Mouse (Mus musculus) heart, adult 11 months (tissue): ENCODE results near the gene Trpv4.

ENCODE experiments used
- DNase-seq: peaks from one replicate; pipeline ENCODE4 v3.0.0; 2022

Gene Trpv4

DNA sequence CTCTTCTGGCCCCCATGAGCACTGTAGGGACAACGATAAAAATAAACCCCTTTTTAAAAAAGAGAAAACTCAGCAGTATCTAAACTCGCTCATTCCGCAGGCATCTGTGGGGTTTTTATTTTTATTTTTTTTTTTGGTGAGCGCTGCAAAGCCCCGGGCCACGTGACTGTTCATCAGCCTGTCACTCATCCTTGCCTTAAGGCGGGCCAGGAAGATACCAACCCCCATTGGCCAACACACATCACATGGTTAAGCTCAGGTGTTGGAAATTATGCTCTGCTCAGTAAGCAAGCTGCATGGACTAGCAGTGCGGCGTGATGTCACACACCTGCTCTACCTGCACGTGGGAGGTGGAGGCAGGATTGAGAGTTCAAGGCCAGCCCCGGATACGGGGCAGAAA is 40.4 kb downstream of the Trpv4 start:
- DNase-seq, result no peak

DNA sequence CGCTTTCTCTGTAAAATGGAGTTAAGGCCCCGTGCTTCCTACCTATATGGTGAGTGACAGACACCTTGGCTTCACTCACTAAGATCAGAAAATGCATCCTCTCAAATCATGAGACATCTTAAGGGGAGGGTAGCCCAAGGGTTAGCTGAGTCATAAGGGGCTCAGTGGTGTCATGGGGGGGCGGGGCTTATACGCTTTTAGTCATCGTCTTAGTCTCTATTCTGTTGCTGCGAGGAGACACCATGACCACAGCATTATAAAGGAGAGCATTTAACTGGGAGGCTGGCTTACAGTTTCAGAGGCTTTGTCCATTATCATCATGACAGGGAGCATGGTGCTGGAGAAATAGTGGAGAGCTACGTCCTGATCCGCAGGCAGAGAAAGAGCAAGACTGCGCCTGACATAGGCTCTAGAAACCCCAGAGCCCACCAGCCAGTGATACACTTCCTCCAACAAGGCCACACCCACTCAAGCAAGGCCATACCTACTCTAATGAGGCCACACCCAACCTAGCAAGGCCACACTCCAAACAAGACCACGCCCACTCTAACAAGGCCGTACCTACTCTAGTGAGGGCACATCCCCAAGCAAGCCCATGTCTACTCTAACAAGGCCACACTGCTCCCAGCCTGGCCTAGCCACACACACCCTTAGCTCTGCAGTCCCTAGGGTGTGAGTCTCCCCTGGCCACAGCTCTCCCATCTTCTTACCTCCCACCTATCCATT is 41.7 kb downstream of the Trpv4 start:
- DNase-seq, result no peak

DNA sequence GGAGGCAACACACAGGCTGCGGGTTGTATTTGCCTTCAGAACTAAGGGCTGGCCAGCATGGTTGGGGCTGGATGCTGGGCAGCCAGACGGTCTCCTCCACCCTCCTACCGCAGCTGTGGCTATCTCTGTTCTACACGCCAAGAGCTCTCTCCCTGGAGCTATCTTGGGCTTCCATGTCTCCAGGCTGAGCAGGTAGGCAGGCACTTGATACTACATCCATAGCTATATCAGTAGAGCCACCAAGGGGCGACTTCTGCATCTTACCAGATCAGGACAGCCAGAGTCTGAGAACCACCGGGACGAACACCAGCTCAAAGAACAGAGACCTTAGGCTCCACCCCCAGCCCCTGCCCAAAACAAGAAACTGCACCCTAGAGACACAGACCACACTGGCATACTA is 43.4 kb downstream of the Trpv4 start:
- no peak for DNase-seq

DNA sequence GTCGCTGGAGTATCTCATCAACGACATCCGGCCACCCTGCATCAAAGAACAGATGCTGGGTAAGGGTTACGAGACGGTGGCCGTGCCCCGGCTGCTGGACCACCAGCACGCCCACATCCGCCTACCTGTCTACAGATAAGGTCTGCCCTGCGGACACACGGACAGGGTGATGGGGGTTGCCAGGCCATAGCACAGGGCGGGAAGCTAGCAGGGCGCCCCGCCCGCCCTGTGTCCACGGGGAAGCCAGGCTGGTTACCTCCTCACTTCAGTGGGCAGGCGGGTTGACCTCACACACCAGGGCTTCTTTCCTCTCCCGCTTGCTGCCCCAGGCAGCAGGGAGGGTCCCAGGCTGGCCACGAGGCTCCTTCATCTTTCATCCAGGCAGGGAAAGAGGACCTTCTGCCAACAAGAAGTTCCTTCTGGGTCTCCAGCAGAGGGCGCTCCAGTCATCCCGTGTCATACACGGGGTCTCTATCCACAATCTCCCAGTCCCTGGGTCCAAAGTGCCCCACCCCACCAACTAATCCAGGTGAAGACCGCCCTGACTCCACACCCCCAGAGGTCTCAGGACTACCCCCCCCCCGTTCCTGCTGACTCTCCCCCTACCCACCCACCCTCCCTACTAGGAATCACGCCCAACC is 46.1 kb downstream of the Trpv4 start:
- peak; percentile 90 for DNase-seq

DNA sequence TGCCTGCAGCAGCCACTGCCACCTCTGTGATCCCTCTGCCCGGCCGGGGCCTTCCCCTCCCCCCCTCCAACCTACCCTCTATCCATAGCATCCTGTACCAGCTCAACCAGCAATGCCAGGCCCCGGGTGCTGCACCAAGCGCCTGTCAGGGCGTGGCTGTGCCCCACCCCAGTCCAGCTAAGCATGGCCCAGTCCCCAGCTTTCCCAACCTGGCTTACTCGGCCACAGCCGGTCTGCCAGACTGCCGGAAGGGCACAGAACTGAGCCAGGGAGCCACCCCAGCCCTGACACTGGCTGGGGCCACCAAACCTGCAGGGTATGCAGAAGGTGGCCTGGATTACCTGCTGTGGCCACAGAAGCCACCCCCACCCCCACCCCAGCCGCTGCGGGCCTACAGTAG is 47.0 kb downstream of the Trpv4 start:
- DNase-seq, result peak; percentile 87

DNA sequence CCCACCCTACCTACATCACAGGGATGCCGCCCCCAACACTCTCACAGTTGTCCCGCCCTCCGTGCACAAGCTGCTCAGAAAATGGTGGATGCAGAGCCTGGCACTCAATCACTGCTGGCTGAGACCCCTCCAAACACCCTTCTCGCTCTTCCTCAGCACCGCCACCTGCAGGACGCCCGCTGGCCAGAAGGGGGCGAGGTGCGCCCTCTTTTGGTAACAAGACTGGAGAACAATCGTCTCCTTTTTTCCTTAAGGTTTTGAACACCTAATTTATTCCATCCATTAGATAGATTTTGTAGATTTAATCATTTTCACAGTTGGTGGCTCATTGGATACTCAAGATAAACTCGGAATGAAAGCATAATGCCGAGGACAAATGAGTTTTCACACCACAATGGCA is 49.7 kb downstream of the Trpv4 start:
- DNase-seq, result no peak

DNA sequence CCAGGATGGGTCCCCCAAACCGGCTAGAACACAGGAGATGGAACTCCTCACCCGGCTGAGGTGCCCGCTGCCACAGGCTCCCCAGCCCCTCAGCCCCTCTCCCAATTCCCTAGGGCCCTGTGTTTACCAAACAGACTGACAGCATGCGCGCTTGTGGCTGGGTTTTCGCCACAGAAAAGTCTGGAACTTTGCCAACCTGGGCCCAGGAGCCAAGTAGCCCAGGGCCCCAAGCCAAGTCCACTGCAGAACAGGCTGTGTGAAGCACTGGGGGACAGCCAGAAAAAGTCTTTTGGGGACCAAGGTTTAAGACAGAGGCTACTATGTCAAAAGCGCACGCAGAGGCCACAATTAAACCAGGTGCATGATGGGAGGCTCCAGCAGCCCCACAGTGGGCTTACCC is 50.6 kb downstream of the Trpv4 start:
- DNase-seq, result peak; percentile 96

DNA sequence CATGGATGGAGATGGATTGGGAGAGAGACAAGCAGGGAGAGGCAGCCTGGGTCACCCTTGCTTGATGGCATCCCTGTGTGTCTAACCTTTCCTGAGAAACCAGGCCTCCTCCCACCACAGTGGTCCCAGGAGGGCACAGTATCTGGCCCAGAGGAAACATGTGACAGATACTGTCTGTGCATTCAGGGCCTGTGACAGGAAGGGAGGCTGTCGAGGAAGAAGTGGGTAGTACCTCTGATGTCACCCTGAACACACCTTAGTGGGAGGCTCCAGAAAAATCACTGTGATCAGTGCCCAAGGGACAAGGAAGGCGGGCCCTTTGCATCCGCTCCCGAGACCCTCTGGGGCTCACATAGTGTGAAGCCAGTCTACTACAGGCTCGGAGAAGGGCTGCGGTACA is 52.2 kb downstream of the Trpv4 start:
- no peak for DNase-seq

DNA sequence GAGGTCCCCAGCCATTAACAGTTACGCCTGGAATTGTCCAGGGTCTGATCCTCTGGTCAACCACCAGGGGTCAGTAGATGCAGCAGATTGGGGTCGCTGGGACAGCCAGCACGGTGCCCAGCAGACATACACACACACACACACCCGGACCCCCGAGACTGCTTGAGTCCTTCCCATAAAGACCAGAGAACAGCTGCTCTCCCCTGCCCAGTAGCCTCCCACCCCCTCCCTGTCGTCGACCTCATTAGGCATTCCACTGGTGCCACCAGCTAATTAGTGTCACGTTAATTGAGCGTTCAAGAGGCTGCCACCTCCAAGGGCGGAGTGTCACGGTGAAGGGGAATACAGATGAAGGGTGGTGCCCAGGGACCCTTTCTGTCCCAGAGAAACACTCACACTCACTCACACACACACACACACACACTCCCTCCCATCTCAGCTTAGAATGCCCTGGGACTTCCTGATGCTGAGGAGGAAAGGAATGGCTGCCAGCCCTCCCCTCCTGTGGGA is 53.4 kb downstream of the Trpv4 start:
- no peak for DNase-seq

DNA sequence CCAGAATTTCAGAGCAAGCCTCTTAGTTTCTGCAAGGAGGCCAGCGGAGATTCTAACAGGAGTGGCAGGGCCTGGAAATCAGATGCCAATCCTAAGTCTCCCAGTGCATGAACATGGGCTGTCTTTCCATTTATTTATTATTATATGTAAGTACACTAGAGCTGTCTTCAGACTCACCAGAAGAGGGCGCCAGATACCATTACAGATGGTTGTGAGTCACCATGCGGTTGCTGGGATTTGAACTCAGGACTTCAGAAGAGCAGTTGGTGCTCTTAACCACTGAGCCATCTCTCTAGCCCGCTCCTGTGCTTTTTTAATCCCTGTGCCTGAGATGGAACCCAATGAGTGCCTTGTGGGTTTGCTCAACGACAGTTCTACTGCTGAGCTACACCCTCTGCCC is 54.2 kb downstream of the Trpv4 start:
- DNase-seq, result no peak

DNA sequence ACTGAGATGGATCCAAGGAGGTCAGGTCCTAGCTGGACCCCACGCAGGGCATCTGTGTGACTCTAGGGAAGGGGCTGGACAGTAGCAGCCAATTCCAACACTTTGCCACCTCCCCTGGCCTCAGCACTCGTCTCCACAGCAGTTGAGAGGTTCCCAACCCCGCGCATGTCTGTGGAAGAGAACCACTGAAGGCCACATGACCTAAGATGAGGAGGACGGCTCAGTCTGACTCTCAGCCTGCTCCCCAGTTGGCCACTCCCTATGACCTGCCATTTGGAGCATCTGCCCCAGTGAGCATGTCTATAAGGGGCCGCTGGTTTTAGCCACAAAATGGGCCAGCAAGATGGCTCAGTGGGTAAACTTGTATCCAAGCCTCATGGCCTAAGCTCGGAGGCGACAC is 56.2 kb downstream of the Trpv4 start:
- no peak for DNase-seq

DNA sequence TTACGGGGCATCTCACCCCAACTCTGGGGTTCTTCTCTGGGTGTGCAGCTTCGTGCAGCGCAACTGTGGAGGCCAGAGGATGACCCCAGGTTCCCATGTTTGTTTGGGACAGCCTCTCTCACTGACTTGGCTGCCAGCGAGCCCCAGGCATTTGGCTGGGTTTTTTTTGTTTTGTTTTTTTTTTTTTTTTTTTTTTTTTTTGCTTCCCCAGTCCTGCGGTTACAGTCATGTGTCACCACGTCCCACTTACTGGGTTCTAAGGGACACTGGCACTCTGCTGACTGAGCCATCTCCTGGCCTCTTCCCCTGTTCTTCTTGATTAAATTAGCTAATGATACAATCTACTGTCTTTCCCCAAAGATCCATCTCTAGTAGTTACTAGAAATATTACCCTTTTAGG is 60.6 kb downstream of the Trpv4 start:
- no peak for DNase-seq

DNA sequence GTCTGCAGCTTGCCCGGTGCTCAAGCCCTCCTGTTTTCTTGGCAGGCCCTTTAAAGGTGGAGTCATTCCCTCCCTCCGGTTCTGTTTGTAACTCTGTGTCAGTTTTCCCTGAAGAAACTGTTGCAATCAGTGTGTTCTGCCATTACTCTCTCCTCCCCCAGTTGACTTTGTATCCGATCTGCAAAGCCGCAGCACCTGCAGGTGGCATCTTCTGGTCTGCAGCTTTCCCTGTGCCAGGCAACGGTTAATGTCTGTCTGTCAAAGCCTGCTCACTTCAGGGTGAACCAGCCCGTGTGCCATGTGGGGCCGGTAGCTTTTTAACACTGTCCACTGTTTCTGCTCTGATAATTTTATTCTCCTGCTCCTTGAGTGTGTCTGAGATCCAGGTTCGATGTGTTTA is 61.0 kb downstream of the Trpv4 start:
- no peak for DNase-seq

DNA sequence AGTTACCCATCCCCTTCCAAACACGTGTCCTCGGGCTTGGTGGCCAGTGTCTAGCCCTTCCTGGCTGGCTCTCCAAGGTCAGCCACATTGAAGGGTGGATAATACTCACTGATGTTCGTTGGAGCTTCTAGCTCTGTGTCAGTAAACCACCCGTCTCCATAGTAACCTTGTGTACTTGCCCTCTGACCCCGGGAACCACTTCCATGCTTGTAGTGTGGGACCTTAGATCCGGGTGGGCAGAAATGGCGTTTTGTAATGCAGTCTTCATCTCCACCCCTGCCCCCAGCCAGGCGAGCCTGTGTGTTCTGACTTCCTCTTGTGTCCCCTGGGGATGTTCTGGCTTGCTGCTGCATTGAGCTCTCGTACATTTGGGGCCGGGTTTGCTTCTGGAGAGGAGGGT is 61.6 kb downstream of the Trpv4 start:
- peak; percentile 98 for DNase-seq

DNA sequence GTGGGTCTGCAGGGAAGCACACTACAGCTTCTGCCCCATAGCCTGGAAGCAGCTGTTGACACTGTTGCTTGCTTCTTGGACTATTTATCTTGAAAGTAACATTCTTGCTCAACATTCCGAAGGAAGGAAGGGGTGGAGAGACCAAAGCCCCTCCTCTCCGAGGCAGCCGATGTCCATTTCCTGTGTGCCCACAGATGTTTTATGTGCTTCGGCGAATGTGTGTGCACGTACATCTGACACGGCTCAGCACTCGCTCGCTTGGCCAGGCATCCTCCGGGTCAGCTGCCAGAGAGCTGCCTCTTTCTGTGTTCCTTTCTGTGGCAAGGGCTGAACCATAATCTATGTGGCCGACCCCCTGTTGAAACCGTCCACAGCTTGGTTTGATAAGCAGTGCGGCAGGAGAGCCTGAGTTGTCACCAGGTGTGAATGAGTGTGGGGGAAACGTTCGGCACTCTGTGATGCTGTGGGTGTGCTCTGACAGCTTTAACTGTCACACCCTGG is 63.4 kb downstream of the Trpv4 start:
- DNase-seq, result peak; percentile 98

DNA sequence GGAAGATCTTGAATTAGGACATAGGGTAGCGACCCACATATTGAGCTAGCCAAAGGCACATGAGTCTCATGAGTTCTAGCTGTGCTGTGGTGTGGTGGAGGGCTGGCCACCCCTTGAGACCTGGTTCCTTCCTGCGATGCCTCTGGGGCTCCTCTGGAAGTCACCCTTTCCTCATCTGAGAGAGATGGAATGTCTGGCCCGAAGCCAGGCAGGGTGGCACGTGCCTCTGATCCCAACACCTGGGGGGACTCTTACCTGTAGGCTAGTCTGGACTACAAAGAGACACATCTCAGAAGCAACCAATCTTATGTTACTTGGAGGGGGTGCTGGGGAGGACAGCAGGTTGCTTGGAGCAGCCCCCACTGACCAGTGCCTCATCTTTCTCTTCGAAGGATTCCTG is 64.3 kb downstream of the Trpv4 start:
- DNase-seq, result no peak

DNA sequence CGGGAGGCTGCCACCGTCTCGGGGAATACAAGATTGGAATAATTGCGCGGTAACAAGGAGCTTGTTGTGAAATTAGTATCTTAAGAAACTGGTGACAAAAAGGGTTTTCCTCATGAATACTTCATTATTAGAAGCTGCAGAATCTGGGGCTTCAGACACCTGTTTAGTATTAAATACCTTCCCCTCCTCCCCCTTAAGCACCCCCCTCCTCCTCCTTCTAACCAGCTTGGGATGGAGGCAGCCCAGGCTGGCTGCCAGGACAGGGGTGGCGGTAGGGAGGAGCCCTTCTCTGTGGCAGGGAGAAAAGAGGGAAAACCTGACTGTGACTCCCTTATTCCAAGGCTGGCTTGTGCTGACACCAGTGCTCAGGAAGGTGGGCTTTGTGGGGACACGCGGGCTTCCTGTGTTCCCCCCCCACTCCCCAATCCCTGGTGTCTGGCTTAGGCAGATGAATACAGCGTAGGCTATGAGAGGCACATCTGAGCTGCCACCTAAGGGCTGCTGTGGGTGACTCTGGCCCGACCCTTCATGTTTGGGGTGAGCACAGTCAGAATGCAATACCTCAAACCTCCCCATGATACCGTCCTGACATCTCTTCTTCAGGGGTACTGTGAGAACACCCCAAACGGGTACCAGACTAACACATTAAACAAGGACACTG is 64.9 kb downstream of the Trpv4 start:
- DNase-seq, result no peak

DNA sequence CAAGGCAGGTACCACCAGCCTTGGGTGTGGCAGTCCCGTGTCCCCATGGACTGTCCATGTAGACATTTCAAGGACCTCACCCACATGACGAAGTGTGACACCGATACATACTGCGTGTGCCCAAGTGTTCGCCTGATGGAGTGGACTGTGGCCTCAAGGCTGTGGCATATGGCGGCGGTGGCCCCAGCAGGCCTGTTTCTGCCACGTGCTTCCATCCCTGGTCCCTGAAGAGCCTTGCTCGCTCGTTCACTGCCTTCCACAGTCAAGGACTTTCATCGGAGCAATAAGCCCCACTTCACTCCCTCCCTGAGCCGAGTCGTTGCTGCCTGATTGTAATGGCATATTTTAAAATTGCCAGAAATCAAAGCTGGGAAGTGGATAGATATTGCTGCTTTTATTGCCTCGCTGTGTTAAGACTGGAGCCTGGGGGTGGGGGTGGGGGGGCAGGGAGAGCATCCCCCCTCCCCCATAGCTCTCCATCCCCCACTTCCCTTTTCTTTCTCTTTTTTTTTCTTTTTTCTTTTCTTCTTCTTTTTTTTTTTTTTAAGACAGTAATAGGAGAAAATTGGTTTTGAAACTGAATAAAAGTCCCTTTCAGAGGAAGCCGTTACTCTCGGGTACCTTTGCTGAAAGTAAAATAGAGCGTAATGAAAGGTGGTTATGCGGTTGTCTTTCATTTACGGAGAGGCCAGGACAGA is 65.6 kb downstream of the Trpv4 start:
- no peak for DNase-seq

DNA sequence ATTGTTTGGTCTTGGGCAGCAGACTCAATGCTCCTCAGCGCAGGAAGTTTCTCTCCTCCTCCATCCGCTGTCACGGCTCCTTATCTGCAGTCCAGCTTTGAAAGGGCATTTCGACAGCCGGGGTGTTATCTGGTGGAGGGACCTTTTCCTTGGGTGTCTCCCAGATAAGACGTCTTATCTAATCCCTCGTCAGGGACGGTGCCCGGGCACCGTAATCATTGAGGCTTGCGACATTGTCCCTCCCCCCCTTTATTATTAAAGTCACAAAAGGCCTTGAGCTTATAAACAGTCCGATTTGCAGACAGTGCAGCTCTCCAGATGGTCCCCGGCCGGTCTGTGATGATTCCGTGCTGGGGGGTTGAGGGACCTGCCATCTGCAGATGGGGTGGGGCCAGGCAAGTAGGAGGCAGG is 67.1 kb downstream of the Trpv4 start:
- DNase-seq, result no peak

DNA sequence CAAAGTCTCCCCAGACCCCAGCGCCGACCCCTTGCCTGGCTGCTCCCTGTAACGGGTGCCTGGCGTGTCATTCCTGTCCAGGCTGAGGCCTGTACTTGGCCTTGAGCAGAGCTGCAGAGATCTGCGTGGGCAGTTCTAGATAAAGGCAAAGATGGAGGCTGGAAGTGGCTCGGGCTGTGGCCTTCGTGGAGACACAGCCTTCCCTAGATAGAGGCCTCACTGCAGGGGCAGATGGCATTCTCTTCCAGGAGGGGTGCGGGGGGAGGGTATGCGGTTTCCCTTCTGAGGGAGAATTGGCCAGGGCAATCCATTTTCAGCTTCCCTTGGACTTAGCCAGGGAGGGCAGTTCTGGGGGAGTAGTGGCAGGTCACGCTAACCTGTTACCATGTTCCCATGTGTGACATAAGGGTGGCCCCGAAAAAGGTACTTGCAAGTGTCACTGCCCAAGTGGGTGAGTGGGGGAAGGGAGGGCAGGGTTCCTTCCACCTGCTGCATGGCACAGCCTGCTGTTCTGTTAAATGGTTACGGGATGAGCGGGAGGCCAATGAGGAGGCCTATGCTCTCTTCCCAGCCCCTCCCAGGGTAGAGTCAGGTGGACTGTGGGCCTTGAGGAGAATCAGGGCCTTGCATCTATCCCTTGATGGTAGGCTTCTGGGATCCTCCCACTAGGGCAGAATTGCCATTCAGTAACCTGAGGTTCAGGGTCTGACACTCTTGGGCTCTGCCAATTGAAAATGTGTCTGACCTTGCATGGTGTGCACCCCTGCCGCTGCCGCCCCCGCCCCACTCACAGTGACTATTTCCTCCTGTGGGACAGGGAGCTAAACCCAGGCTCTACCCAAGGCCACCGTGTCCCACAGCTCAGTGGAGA is 67.9 kb downstream of the Trpv4 start:
- no peak for DNase-seq

DNA sequence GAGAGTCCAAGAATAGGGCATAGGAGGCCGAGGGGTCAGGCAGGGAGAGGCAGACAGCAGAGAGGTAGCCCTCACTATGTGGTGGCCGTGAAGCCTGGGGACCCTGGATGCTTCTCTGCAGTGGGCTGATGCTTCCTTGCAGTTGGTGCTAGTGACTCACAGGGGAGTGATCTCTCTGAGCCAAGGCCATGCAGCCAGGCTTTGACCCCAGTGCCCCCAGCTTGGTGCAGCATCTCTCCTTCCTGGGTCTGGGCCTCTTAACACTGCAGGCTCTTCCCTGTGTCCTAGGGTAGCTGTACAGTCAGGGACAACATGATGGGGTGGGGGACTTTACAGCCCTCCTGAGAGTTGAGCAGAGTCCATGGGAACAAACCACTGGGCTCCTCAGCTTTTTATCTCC is 68.8 kb downstream of the Trpv4 start:
- no peak for DNase-seq

DNA sequence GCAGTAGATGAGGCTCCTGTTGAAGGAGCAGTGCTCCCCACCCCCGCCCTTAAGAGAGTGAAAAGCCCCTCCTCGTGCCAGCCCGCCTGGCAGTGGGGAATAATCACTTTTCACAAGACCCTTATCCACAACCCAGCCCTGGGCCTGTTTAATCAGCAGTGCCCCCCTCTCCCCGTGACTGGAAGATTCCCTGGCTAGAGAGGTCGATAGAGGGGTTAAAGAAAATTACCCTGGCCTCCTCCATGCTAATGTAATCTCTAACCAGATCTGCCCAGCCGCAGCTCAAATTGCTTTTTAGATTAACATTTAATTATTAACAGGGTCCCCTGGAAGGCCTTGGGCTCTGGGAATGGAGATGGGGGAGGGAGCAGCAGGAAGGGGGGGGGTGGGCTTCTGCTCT is 69.2 kb downstream of the Trpv4 start:
- no peak for DNase-seq
